Mouse (Mus musculus) C2C12 (cell line): Measurements from ENCODE around the gene Cfap70. TPM values are rescaled to one million over a fixed set of nuclear protein-coding genes. Genes with fewer than 3 reads are reported as not detected.

Experiments
- H3K27me3 ChIP-seq: one replicate; pipeline ENCODE4 v1.6.1; 2011; ENCODE audit not compliant: control insufficient read depth, insufficient read depth, insufficient read length
- H3K36me3 ChIP-seq: one replicate; pipeline ENCODE4 v1.6.1; 2011; ENCODE audit not compliant: control insufficient read depth, insufficient read depth
- H3K4me3 ChIP-seq: one replicate; pipeline ENCODE4 v1.5.1; 2011; ENCODE audit warnings: mild to moderate bottlenecking, control low read depth; ENCODE audit not compliant: poor library complexity, insufficient read depth, severe bottlenecking
- H3K79me2 ChIP-seq: one replicate; pipeline ENCODE4 v1.6.1; 2011; ENCODE audit not compliant: control insufficient read depth, insufficient read depth
- H3K79me3 ChIP-seq: one replicate; pipeline ENCODE4 v1.6.1; 2011; ENCODE audit warnings: low read depth, control low read depth
- H3ac ChIP-seq: one replicate; pipeline ENCODE3; 2011; ENCODE audit warnings: low read depth; ENCODE audit not compliant: control insufficient read depth, insufficient read length
- CEBPB ChIP-seq: IDR thresholded peaks from one replicate; pipeline ENCODE4 v1.6.1; 2011; ENCODE audit warnings: low read depth, mild to moderate bottlenecking, control low read depth, moderate library complexity
- CTCF ChIP-seq: IDR thresholded peaks from one replicate; pipeline ENCODE4 v1.5.1; 2011; ENCODE audit not compliant: control insufficient read depth, insufficient read depth, insufficient read length
- FOSL1 ChIP-seq: IDR thresholded peaks from one replicate; pipeline ENCODE4 v1.8.0; 2011; ENCODE audit warnings: mild to moderate bottlenecking, low read length; ENCODE audit not compliant: poor library complexity, insufficient read depth, severe bottlenecking
- MAX ChIP-seq: IDR thresholded peaks from one replicate; pipeline ENCODE4 v1.6.1; 2011; ENCODE audit warnings: mild to moderate bottlenecking, control low read depth
- MYOD1 ChIP-seq: IDR thresholded peaks from one replicate; pipeline ENCODE4 v1.6.1; 2011; ENCODE audit warnings: low read depth; ENCODE audit not compliant: control insufficient read depth, insufficient read length
- MYOG ChIP-seq: IDR thresholded peaks from one replicate; pipeline ENCODE4 v1.6.1; 2011; ENCODE audit not compliant: control insufficient read depth, insufficient read length; ENCODE audit errors: extremely low read depth
- USF1 ChIP-seq: IDR thresholded peaks from one replicate; pipeline ENCODE4 v1.6.1; 2011; ENCODE audit warnings: low read depth, mild to moderate bottlenecking, control low read depth, moderate library complexity
- polyA plus RNA-seq: library from polyadenylated mRNA; unstranded; fragments of >200 nt; fragmentation: generic; extraction: Trizol; gene quantifications from one replicate; pipeline ENCODE4 v1.2.1, GENCODE M21; 2012; ENCODE audit warnings: missing spikeins

Cfap70 gene
- polyA plus RNA-seq, 1 experiment: 0.01 TPM

DNA sequence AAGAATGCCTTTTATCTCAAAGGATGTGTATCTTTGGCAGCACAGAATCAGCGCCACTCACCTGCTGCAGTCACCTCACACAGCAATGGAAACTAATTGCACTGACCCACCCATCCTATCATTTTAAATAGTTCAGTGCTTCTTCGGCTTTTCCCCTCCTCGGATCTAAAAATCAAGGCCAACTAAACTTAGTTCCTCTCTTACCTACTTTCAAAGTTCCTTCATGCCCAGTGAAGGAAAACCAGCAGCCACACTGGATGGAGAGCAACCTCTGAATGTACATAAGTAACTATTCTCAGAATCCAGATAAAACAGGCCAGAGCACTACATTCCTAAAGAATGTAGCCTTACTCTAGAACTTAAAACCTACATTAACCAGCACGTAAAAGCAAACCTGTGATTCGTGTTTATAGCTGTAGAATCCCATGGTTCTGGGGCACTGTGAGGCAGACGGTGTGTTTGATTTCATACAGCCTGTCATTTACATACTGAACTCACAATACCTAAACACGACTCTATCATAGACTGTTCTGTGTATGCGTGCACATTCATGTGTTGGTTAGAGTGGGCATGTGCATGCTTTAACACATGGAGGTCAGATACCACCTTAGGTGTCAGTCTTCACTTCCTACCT lies 62.5 kb downstream of the Cfap70 start:
- Histone ChIP-seq H3ac (no peak overlapping the region), H3K27me3 (no peaks in the 10 kb centered on the region), H3K36me3 (peaks cover 55% of the 10 kb centered on the region), H3K79me3 (peaks cover 35% of the 10 kb centered on the region), H3K79me2 (peaks cover 61% of the 10 kb centered on the region), H3K4me3 (peak overlapping the region; percentile 71)
- no peak for TF ChIP-seq CTCF
- TF ChIP-seq USF1: no peak
- no peak for TF ChIP-seq MAX
- no peak for TF ChIP-seq MYOG
- TF ChIP-seq CEBPB: no peak
- TF ChIP-seq FOSL1: no peak
- no peak for TF ChIP-seq MYOD1

DNA sequence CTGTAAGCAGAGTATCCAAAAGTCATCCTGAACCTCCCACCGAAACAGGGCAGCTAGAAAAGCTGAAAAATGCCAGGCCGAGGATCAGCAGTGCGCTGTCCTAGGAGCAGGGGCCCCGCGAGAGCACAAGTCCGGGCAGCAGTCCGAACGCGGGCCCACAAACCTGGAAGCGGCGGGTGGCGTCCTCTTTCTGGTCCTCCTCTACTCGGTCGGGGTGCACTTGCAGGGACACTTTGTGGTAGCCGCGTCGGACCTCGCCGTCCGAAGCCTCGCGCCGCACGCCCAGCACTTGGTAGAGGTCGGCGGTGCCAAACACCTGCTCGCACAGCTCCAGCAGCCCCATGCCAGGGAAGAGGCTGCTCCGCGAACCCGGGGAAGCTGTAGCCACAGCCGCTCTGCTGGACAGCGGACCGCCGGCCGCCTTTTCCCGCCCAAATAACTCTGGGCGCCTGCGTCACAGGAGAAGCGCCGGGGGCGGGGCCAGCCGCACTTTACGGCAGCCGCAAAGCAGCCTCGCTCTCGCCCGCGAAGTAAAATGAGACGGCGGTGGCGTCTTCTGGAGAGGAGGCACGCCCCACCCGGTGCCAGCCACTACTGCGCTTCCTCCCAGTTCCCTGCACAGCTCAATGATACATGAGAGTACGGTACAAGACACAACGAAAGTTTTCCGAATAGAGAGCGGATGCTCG lies 63.4 kb downstream of the Cfap70 start, which contains the start of gene Dnajc9:
Gene Dnajc9 (minus strand): TSS at position 470 of the 689 bp plus-strand sequence.
- Histone ChIP-seq H3K79me3 (peaks cover 41% of the 10 kb centered on the region), H3ac (peak within 1 kb of the TSS; percentile 95), H3K36me3 (peaks cover 64% of the 10 kb centered on the region), H3K79me2 (peaks cover 70% of the 10 kb centered on the region), H3K27me3 (no peaks in the 10 kb centered on the region), H3K4me3 (peak within 1 kb of the TSS; percentile 71)
- no peak for TF ChIP-seq MYOG
- TF ChIP-seq MAX: peak; percentile 23

DNA sequence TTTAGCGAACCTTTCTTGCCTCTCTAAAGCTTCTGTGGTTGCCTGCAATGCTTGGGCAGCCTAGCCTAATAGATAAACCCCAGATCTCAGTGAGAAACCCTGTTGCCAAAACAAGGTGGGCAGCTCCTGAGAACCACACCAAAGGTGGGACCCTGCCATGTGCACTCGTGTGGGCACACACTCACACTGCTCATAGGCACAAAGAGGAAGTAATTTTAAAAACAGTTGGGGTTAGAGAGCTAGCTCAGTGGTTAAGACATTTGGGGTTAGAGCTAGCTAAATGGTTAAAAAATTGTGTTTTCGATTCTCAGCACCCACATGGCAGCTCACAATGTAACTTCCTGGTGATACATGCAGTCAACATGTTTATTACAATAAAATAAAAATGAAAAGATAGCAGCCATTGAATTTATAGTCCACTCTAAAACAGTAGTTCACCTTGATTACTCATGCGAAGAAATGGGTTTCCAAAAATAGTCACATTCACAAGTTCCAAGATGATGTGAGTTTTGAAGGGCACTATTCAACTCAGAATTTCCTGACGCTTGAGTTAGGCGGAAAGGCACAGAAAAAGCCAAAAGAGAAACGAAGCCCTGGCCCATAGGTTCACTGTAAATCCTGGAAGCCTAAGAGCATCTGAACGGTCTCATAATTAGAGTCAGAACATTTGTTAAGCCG lies 72.1 kb downstream of the Cfap70 start:
- H3K79me2 ChIP-seq: peaks cover 23% of the 10 kb centered on the region
- peaks cover 9% of the 10 kb centered on the region for H3K79me3 ChIP-seq
- no peak overlapping the region for H3ac ChIP-seq
- no peak for TF ChIP-seq FOSL1
- no peak for TF ChIP-seq MYOG
- no peak for TF ChIP-seq USF1
- no peak for TF ChIP-seq MAX
- TF ChIP-seq CTCF: no peak
- no peak for TF ChIP-seq MYOD1
- H3K27me3 ChIP-seq: no peaks in the 10 kb centered on the region
- H3K4me3 ChIP-seq: no peak overlapping the region
- H3K36me3 ChIP-seq: peaks cover 61% of the 10 kb centered on the region

DNA sequence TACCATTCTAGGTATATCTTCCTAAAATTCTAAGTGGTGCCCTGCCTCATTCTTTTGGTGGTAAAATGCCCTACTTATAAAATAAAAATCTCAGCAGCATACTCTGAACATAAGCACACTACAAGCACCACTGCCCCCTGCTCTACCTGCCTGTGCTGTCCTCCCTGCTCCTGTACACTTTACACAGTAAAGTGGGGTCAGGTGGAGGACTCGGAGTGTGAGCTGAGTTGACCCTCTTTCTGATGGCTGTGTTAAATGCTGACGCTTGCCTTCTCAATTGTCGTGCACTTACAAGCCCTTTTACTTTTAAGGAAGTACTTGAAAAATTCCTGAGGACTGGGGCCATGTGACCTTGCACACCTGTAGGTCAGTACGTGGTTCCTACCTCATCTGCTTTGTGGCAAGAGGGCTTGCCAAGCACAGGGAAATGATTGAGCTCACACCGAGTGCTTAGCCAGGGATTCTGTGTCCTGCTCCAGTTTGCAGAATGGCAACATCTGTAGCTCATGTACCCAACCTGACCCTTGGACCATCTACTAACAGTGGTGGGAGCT lies 72.9 kb downstream of the Cfap70 start:
- peaks cover 58% of the 10 kb centered on the region for H3K36me3 ChIP-seq
- H3K4me3 ChIP-seq: no peak overlapping the region
- H3K27me3 ChIP-seq: no peaks in the 10 kb centered on the region
- peaks cover 16% of the 10 kb centered on the region for H3K79me2 ChIP-seq
- H3ac ChIP-seq: no peak overlapping the region
- H3K79me3 ChIP-seq: peaks cover 2% of the 10 kb centered on the region
- TF ChIP-seq FOSL1 (no peak), MYOD1 (no peak), CEBPB (no peak), MYOG (no peak), MAX (no peak), USF1 (no peak), CTCF (no peak)

DNA sequence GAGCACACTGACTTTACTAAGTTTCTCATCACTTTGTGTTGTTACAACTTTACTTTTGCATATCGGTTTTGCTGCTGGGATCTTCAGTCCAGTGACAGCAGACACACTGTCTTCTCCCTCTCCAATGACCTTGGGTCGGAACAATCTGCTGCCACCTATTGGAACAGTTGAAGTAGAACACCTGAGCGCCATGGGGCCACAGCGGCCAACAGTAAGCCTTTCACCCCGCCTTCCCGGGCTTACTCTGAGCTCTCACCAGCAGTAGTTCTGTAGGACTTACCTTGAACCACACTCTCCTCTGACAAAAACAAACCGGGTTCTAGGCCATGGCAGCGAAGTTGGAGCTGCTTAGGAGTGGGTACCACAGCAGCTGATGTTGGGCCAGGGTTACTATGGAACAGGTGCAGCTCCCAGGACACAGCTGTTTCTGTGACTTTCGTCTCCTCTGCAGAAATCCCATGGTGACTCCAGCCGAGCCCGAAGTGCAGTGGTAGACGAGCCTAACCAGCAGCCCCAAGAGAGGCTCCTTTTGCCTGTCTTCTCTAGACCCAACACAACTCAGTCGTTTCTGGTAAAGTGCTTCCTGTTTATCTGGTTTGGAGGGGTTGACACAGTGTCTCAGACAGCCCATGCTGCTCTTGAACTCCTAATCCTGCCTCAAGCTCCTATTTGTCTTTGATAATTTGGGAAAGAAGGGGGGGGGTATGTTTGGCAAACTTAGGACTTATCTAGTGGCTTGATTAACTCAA lies 73.5 kb downstream of the Cfap70 start:
- peaks cover 59% of the 10 kb centered on the region for H3K36me3 ChIP-seq
- no peaks in the 10 kb centered on the region for H3K27me3 ChIP-seq
- H3K79me2 ChIP-seq: peaks cover 9% of the 10 kb centered on the region
- H3K79me3 ChIP-seq: no peaks in the 10 kb centered on the region
- no peak overlapping the region for H3ac ChIP-seq
- no peak for TF ChIP-seq CTCF
- no peak for TF ChIP-seq CEBPB
- TF ChIP-seq MAX: no peak
- TF ChIP-seq MYOG: no peak
- TF ChIP-seq USF1: no peak
- no peak for TF ChIP-seq FOSL1
- no peak for TF ChIP-seq MYOD1
- H3K4me3 ChIP-seq: no peak overlapping the region
